Mouse (Mus musculus) cortical plate, adult 2 months (tissue): ENCODE measurements around the gene Pakap.

ENCODE experiments used
- CTCF ChIP-seq: fragments of 200-500 bp; IDR thresholded peaks from 2 replicates; pipeline ENCODE4 v1.5.1; 2011; ENCODE audit warnings: mild to moderate bottlenecking, control low read depth, low read length; ENCODE audit not compliant: insufficient read depth; ENCODE audit errors: extremely low read depth
- POLR2A ChIP-seq: fragments of 200-500 bp; IDR thresholded peaks from 2 replicates; pipeline ENCODE4 v1.6.1; 2011; ENCODE audit warnings: mild to moderate bottlenecking, low read length, control low read depth; ENCODE audit not compliant: insufficient read depth; ENCODE audit errors: extremely low read depth

GRCm38 (mm10) chr4:57774517-57774916 is 206.5 kb downstream of the Pakap start:
- TF ChIP-seq CTCF (no peak), POLR2A (no peak)
